Mouse (Mus musculus): ENCODE measurements at regions not wholly inside any gene's neighbourhood (a gene's known extent, or its start where the extent isn't known, plus 50 kb on each side); places are given as distances from the start of the nearest gene placed in this dataset.

- TF ChIP-seq GABPA (IDR thresholded peaks at IDR 0.05; ENCODE audit: insufficient replicate concordance, low read depth, low read length) (no peak), CTCF (conservative IDR thresholded peaks at IDR 0.05 in 1 of 2, IDR thresholded peaks at IDR 0.05 in 1 of 2; ENCODE audit: low read depth in 2 of 2, low read length in 2 of 2) (no peak), EP300 (IDR thresholded peaks at IDR 0.05; ENCODE audit: low read length) (no peak), MAFK (IDR thresholded peaks at IDR 0.05; ENCODE audit: insufficient replicate concordance, low read length) (no peak), NRF1 (IDR thresholded peaks at IDR 0.05; ENCODE audit: low read depth, low read length) (no peak), ZNF384 (IDR thresholded peaks at IDR 0.05; ENCODE audit: low read depth, low read length) (no peak), MXI1 (IDR thresholded peaks at IDR 0.05; ENCODE audit: low read depth, low read length) (no peak), KAT2A (IDR thresholded peaks at IDR 0.05; ENCODE audit: insufficient replicate concordance, low read length) (no peak), MEF2A (IDR thresholded peaks at IDR 0.05; ENCODE audit: borderline replicate concordance, low read depth, low read length) (no peak), POLR2A (IDR thresholded peaks at IDR 0.05; ENCODE audit: low read depth, low read length) (no peak), ZKSCAN1 (IDR thresholded peaks at IDR 0.05; ENCODE audit: borderline replicate concordance, low read depth, low read length) (no peak), NELFE (IDR thresholded peaks at IDR 0.05; ENCODE audit: low read depth, low read length) (no peak), BHLHE40 (IDR thresholded peaks at IDR 0.05; ENCODE audit: low read depth, low read length) (no peak), JUND (conservative IDR thresholded peaks at IDR 0.05; ENCODE audit: low read depth, low read length) (no peak)
Observed at GRCm38 (mm10) chr8:126105043-126105442, 110.1 kb downstream of the Kcnk1 start.

Data from CH12.LX (cell line).